8 mouse cellular contexts compared by ENCODE assay signal in genomic region chr7:107593904-107594303, GRCm38 (mm10). TPM values are rescaled to one million over a fixed set of nuclear protein-coding genes. Genes with fewer than 3 reads are reported as not detected.
DNase-seq lines count a peak whose midpoint lies in the region; ATAC-seq lines count a peak whose summit lies in the region.

No protein-coding gene starts in this region.

- no peak for ATAC-seq in kidney, embryonic 14.5 days (ENCODE audit: low FRiP score, low TSS enrichment)
- ATAC-seq in forebrain, embryonic 12.5 days (ENCODE audit: low FRiP score) = no peak
- peak; percentile 4; the same call in 1 of the 2 replicates for ATAC-seq in intestine, embryonic 16.5 days
- no peak for ATAC-seq in midbrain, embryonic 12.5 days (ENCODE audit: low FRiP score, low read depth)

- H3K4me3 ChIP-seq in kidney, embryonic 14.5 days (ENCODE audit: low read length) = no peak overlapping the region
- no peak overlapping the region for H3K4me3 ChIP-seq in forebrain, embryonic 12.5 days (replicated peaks)
- H3K4me3 ChIP-seq in intestine, embryonic 16.5 days (ENCODE audit: low read length) = peak overlapping the region; percentile 65
- H3K4me3 ChIP-seq in midbrain, embryonic 12.5 days = no peak overlapping the region

- no peaks in the 10 kb centered on the region for H3K9me3 ChIP-seq in kidney, embryonic 14.5 days (ENCODE audit: control insufficient read depth, low read length)
- no peaks in the 10 kb centered on the region for H3K9me3 ChIP-seq in forebrain, embryonic 12.5 days
- H3K9me3 ChIP-seq in intestine, embryonic 16.5 days (ENCODE audit: control insufficient read depth, low read length) = no peaks in the 10 kb centered on the region
- H3K9me3 ChIP-seq in midbrain, embryonic 12.5 days = no peaks in the 10 kb centered on the region

- H3K36me3 ChIP-seq in kidney, embryonic 14.5 days (ENCODE audit: control insufficient read depth, insufficient read depth, low read length) = 0 out of 2 replicates have a peak, but pooled peaks cover 2% of the 10 kb centered on the region
- no peaks in the 10 kb centered on the region for H3K36me3 ChIP-seq in forebrain, embryonic 12.5 days (replicated peaks)
- no peaks in the 10 kb centered on the region for H3K36me3 ChIP-seq in intestine, embryonic 16.5 days (ENCODE audit: control insufficient read depth, insufficient read depth, low read length)
- no peaks in the 10 kb centered on the region for H3K36me3 ChIP-seq in midbrain, embryonic 12.5 days

- H3K27ac ChIP-seq in kidney, embryonic 14.5 days (ENCODE audit: low read depth, low read length) = no peak overlapping the region
- no peak overlapping the region for H3K27ac ChIP-seq in forebrain, embryonic 12.5 days
- H3K27ac ChIP-seq in intestine, embryonic 16.5 days (ENCODE audit: low read length) = peak overlapping the region; percentile 82
- H3K27ac ChIP-seq in midbrain, embryonic 12.5 days (replicated peaks) = no peak overlapping the region

- no peaks in the 10 kb centered on the region for H3K4me1 ChIP-seq in kidney, embryonic 14.5 days (ENCODE audit: control insufficient read depth, insufficient read depth, low read length)
- H3K4me1 ChIP-seq in forebrain, embryonic 12.5 days = peaks cover 11% of the 10 kb centered on the region; the same call in 1 of the 2 replicates
- H3K4me1 ChIP-seq in intestine, embryonic 16.5 days (ENCODE audit: control insufficient read depth, insufficient read depth, low read length) = 0 out of 2 replicates have a peak, but pooled peaks cover 6% of the 10 kb centered on the region
- 0 out of 2 replicates have a peak, but pooled peaks cover 2% of the 10 kb centered on the region for H3K4me1 ChIP-seq in midbrain, embryonic 12.5 days

- H3K4me2 ChIP-seq in kidney, embryonic 14.5 days (replicated peaks; ENCODE audit: low read depth, low read length) = peak overlapping the region; percentile 81; the same call in 1 of the 2 replicates
- H3K4me2 ChIP-seq in forebrain, embryonic 12.5 days = peak overlapping the region; percentile 90; the same call in 1 of the 2 replicates
- peak overlapping the region; percentile 95; the same call in 1 of the 2 replicates for H3K4me2 ChIP-seq in intestine, embryonic 16.5 days (ENCODE audit: low read depth, low read length)
- peak overlapping the region; percentile 78 for H3K4me2 ChIP-seq in midbrain, embryonic 12.5 days (replicated peaks)

- no peak overlapping the region for H3K9ac ChIP-seq in kidney, embryonic 14.5 days (ENCODE audit: low read depth, low read length)
- H3K9ac ChIP-seq in forebrain, embryonic 12.5 days = no peak overlapping the region
- H3K9ac ChIP-seq in intestine, embryonic 16.5 days (ENCODE audit: low read depth, low read length) = peak overlapping the region; percentile 69; the same call in 1 of the 2 replicates
- H3K9ac ChIP-seq in midbrain, embryonic 12.5 days (replicated peaks) = no peak overlapping the region

- no peaks in the 10 kb centered on the region for H3K27me3 ChIP-seq in kidney, embryonic 14.5 days (ENCODE audit: control insufficient read depth, insufficient read depth, low read length)
- H3K27me3 ChIP-seq in forebrain, embryonic 12.5 days = peaks cover 10% of the 10 kb centered on the region; the same call in 1 of the 2 replicates
- H3K27me3 ChIP-seq in intestine, embryonic 16.5 days (replicated peaks; ENCODE audit: control insufficient read depth, insufficient read depth, low read length) = no peaks in the 10 kb centered on the region
- peaks cover 11% of the 10 kb centered on the region for H3K27me3 ChIP-seq in midbrain, embryonic 12.5 days

- no peak for DNase-seq in kidney, adult 11 months
- no peak for DNase-seq in right cerebral cortex, postnatal 14 days
- DNase-seq in ovary, adult 18-20 months (ENCODE audit: low spot score) = no peak
- DNase-seq in layer of hippocampus, postnatal 10 days (ENCODE audit: low spot score in 2 of 2) = no peak

- WGBS in kidney, embryonic 14.5 days = 30% methylated on average over 7 of the region's 7 CpGs
- 27% methylated on average over 7 of the region's 7 CpGs for WGBS in forebrain, embryonic 12.5 days
- 35% methylated on average over 7 of the region's 7 CpGs for WGBS in intestine, embryonic 16.5 days
- 33% methylated on average over 7 of the region's 7 CpGs for WGBS in midbrain, embryonic 12.5 days

RNA-seq across cellular contexts. Expression of gene Ppfibp2, which starts 1.1 kb away (rescaled TPM):
- polyA plus RNA-seq in kidney, embryonic 14.5 days (2014; fragmentation: Nextera tagmentation; extraction: Ambion mirVana) = 4.4 and 5.9 TPM in 2 replicates
- 2.0 and 2.7 TPM in 2 replicates for polyA plus RNA-seq in forebrain, embryonic 12.5 days (2016; fragmentation: Nextera tagmentation; extraction: Ambion mirVana)
- 13.7 and 14.7 TPM in 2 replicates for polyA plus RNA-seq in intestine, embryonic 16.5 days (2015; fragmentation: Nextera tagmentation; extraction: Ambion mirVana)
- polyA plus RNA-seq in midbrain, embryonic 12.5 days (2016; fragmentation: Nextera tagmentation; extraction: Ambion mirVana) = 2.3 and 3.2 TPM in 2 replicates
- 1 to 10 TPM; 3.5 to 4.5 TPM for total RNA-seq in layer of hippocampus, postnatal 10 days (2021)

RNA-seq across cellular contexts. Expression of gene Olfml1, which starts 26.7 kb away (rescaled TPM):
- polyA plus RNA-seq in kidney, embryonic 14.5 days (2014; fragmentation: Nextera tagmentation; extraction: Ambion mirVana) = 17.5 and 24.8 TPM in 2 replicates
- polyA plus RNA-seq in forebrain, embryonic 12.5 days (2016; fragmentation: Nextera tagmentation; extraction: Ambion mirVana) = 4.1 and 5.7 TPM in 2 replicates
- 9.6 and 11.1 TPM in 2 replicates for polyA plus RNA-seq in intestine, embryonic 16.5 days (2015; fragmentation: Nextera tagmentation; extraction: Ambion mirVana)
- 4.3 and 8.6 TPM in 2 replicates for polyA plus RNA-seq in midbrain, embryonic 12.5 days (2016; fragmentation: Nextera tagmentation; extraction: Ambion mirVana)
- 1 to 10 TPM; 7.9 to 9.4 TPM for total RNA-seq in layer of hippocampus, postnatal 10 days (2021)

RNA-seq across cellular contexts. Expression of gene 5330417H12Rik, which starts 31.1 kb away (rescaled TPM):
- not detected in 2 replicates for polyA plus RNA-seq in kidney, embryonic 14.5 days (2014; fragmentation: Nextera tagmentation; extraction: Ambion mirVana)
- polyA plus RNA-seq in forebrain, embryonic 12.5 days (2016; fragmentation: Nextera tagmentation; extraction: Ambion mirVana) = not detected in 2 replicates
- polyA plus RNA-seq in intestine, embryonic 16.5 days (2015; fragmentation: Nextera tagmentation; extraction: Ambion mirVana) = not detected in 2 replicates
- not detected in 2 replicates for polyA plus RNA-seq in midbrain, embryonic 12.5 days (2016; fragmentation: Nextera tagmentation; extraction: Ambion mirVana)
- total RNA-seq in layer of hippocampus, postnatal 10 days (2021) = not detected
